Mouse (Mus musculus) urinary bladder, adult 2 months (tissue): ENCODE data around the gene Aatf. TPM values are rescaled to one million over a fixed set of nuclear protein-coding genes. Genes with fewer than 3 reads are reported as not detected.

Source experiments
- DNase-seq: peaks from one replicate; pipeline ENCODE4 v3.0.0; 2022; ENCODE audit warnings: low spot score
- polyA plus RNA-seq: library from polyadenylated mRNA; depleted of rRNA; stranded (reverse); fragments of >200 nt; gene quantifications from 2 replicates; pipeline ENCODE4 v1.2.3, GENCODE M21; 2012

Gene Aatf
- polyA plus RNA-seq, 1 experiment, result 6.2 TPM

DNA sequence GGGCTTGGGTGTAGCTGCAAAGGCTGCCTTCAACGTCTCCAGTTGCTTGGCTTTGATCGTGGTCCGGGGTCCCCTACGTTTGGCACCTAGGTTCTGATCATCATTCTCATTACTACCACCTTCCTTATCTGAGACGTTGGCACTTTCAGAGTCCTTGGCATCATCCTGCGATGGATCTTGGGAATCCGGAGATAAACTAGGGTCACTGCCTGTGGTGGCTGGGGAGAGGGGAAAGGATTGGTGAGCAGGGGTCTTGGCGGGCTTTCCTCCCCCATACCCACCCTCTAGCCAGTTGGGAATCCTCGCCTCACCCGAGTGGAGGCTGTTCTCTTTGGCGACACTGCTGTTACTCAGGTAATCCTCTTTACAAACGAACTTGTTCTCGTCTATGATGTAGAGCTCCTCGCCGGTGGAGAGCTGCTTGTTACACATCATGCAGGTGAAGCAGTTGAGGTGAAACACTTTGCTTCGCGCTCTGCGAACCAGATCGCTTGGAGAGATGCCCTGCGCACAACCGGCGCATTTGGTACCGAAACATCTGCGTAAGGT lies 8.5 kb upstream of the Aatf start:
- DNase-seq, result no peak

DNA sequence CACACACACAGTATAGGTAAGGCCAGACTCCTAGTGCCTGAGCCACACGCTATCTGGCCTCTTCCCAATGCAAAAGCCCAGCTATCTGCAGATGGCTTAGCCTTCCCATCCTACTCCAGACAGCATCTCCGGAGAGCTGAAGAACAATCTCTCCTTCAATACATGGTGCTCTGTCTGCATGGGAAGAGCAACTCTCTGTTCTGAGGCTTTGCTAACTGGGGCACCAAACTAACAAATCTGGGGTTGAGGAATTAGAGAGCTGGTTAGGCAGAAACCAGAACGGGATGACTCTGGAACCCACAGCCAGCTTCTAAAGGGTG lies 7.7 kb upstream of the Aatf start:
- DNase-seq, result no peak

DNA sequence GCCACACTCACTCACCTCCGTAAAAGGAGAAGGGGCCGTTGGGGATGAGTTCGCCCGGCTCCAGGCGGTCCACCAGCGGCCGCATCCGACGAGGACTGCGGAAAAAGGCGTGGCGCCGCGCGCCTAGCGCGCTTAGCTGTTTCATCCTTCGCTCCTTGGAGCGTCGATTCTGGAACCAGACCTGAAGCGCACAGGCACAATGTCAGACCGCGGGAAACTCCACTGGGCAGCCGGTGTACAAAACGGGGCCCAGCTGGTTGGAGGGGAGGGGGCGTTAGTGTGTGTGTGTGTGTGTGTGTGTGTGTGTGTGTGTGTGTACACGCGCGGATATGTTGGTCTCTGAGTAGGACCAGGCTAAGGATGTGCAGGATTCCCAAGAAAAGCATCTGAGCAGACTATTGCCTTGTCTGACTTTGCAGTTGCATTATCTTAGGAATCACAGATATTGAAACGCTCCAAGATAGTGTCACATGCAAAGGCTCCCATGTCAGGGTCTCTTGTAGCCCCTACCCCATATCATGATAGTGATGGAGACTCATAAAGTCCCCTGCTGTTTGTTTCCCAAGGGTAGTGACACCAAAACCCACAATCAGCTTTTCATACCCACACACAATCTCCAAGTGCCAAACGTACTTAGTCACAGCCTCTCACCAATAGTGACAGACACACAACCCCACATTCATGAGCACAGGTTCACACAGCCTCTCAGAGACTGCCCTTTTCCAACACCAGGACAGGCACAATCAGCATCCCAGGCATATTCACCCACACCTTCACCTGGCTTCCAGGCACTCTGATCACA lies 7.1 kb upstream of the Aatf start:
- no peak for DNase-seq

DNA sequence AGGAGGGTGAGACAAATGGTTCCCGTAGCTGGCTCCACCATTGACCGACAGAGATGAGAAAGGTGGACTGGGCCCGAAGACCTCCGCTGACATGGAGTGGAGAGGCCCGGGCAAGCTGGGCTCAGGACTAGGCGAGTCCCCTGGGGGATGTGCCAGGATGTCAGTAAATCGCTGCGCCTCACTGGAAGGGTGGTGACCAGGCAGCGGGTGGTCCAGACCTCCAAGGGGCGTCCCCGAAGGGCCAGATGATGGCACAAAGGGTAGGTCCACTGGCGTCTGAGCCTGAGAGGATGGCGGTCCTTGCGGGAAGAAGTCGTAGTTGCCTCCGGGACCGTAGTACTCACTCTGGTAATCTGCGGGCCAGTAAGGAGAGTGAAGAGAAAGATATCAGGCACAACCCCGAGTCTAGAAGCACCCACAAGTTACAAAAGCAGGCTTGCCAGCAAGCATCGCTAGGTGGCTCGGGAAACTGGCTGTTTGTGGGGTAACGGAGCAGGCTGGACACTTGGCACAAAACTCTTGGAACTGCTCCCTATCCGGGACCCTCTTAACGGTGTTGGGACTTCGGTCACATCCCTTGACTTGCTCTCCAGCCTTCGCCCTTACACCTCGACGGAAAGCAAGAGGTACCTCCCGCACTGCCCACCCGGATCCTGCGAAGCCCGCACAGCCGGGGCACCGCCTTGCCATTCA lies 6.4 kb upstream of the Aatf start:
- DNase-seq, result no peak

DNA sequence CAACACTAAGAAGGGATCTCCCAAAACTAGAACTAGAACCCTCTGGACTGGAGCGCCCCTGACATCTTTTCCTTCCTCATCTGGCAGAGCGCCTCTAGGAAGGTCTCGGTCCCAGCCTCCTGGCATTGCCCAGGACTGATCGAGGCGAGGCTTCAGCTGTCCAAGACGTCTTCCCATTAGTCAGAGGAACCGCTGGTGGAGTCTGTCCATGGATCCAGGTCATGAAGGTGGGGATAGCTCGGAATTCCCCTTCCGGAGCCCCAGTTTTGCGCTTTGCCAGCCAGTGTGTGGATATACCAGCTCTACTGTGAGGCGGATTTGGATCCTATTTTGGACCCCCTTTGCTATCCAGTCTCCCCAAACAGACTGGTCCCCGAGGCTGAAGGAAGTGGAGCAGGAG lies 5.7 kb upstream of the Aatf start:
- DNase-seq, result no peak

DNA sequence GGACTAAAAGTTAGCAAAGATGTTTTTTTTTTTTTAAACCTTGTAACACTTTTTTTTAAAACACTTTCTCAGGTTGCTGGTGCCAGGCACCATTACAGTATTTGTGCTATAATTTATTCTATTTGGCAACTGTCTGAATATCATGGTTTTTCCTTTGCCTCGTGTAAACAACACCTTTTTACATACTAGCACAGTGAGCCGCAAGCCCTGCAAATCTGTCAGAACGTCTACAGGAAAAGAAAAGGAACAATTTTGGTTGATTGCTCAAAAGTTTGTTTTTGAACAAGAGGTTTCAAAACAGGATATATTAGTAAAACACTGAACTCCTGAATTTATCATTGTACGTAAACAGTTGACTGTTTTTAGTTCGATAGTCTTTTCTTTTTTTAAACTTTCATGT lies 4.9 kb upstream of the Aatf start:
- DNase-seq, result no peak

DNA sequence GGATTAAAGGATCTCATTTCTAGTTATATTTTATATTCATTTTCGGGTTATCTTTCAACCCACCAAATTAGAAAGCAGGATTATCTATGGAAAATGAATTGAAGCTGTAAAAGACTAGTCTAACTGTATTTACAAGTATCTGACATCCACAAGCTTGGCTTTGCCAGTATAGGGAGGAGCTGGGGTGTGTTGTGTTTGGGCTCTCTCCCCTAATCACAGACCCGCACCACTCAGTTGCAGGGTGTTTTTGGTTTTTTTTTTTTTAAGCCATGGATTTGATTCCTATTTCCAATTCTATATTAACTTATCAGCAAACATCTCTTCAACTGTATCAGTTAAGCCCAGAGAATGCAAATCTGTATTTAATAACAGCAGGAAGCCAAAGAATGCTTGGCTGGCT lies 4.1 kb upstream of the Aatf start:
- DNase-seq, result no peak

DNA sequence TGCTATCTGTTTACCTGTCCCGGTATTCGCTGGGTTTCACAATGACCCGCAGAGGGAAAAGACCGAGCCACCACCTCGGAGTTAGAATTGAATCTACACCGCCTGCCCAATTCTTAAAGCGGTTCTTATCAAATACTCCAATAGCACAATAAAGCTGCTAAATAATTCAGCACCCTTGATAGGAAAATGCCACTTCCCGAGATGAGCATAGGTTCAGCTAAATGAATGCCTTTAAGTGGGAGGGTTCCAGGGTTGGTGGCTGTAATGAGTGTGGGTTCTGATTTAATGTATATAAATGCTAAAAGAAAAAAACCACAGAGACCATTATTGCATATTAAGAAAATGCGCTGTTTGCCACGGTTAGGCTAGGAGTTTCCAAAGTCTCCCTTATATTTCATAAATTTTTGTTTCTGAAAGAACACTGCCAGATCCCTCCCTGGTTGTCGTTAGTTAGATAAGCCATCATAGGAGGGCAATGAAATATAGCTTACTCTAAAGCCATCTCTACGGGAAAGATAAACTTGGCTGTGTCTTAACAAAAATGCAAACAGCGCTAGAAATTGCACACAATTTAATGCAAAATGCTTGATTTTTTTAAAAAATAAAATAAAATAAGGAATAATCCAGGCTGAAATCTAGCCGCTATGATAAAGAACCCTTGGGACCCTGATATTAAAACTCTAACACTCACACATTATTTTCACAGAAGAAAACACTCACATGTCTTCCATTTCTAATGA lies 3.3 kb upstream of the Aatf start:
- DNase-seq, result no peak

DNA sequence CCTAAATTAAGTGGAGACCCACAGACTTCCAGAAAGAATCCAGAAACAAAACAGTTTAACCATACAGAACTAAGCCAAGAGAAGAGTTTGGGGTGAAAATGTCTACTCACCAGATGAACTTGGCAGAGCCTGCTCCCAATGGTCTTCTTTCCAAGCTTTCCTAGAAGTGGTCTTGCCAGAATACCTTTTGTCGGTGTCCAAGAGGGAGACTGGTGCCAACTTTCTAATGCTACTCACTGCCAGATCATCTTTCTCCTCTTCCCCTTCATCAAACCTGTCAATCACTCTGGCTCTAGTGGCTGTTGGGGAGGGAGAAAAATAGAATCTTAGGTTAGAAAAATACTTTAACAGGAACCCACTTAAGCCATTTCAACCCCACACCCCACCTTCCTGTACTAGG lies 1.3 kb downstream of the Aatf start:
- DNase-seq, result no peak

DNA sequence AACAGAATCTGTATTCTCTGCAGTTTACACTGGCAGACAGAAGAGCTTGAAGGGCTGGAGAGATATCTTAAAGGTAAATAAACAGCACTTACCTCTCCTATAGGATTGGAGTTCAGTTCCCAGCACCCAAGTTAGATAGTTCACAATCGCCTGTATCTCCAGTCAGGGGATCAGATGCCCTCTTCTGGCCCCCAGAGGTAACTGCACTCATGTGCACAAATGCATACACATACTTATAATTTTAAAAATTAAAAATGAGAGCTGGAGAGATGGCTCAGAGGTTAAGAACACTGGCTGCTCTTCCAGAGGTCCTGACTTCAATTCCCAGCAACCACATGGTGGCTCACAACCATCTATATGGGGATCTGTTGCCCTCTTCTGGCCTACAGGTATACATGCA lies 9.0 kb downstream of the Aatf start:
- DNase-seq, result no peak

DNA sequence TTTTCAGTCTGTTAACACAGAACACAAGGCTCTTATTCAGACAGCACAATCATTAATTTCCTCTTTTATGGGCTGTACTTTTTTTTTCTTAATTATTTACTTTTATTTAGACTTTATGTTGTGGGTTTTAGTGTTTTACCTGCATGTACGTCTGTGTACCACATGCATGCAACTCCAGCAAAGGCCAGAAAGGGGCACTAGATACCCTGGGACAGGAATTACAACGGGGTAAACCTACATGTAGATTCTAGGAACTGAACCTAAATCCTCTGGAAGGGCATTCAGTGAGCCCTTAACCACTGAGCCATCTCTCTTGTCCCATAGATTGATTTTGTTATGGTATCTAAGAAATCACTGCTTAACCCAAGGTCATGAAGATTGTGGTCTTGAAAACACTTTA lies 15.4 kb downstream of the Aatf start:
- no peak for DNase-seq

DNA sequence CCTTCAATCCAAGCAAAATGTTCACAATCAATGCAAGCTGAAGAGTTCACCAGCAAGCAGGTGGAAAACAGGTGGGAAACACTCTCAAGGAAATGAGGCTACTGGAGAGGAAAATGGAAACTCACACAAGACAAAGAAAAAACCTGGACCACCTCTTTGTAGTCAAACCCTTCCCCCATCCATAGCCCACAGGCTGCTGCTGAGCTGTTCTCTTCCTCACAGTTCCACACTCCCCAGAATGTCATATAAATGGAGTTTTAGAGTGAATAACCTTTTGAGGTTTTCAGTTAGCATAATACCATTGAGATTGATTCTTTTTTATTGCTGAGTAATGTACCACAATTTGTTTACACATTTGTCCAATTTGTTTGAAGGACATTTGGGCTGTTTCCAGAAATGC lies 16.4 kb downstream of the Aatf start:
- no peak for DNase-seq

DNA sequence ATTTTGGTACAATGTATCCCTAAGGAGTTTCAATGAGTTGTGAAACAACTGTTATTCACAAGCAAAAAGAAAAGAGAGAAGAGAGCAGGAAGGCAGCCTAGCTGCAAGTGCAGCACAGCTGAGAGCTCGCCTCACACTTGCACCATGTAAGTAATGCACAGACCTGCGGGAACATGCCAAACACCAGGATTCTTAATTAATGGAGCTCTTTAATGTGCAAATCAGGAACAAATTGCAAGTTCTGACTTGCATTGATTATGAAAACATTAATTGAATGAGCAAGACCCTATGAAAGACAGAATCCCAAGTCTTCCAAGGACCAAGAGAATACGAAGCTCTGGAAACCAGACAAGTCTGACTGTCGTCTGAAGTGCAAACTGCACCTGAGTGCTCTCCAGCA lies 17.5 kb downstream of the Aatf start:
- DNase-seq, result no peak

DNA sequence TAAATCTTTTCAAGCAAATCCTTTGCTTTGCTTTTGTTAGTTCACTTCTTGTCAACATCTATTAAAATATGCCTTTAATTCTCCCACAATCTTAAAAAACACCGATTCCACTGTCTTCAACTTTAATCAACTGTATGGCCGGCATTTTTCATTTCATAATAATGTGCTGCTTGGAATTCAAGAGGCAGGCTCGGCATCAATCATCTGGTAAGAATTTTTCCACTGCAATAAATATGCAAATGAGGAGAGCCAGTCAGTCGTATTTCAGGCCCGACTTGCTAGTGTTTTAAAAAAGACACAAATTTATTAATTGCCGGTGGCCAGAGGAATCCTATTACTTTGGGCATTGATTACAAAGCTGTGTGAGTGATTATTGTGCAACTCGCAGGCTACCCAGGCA lies 31.7 kb downstream of the Aatf start:
- no peak for DNase-seq

DNA sequence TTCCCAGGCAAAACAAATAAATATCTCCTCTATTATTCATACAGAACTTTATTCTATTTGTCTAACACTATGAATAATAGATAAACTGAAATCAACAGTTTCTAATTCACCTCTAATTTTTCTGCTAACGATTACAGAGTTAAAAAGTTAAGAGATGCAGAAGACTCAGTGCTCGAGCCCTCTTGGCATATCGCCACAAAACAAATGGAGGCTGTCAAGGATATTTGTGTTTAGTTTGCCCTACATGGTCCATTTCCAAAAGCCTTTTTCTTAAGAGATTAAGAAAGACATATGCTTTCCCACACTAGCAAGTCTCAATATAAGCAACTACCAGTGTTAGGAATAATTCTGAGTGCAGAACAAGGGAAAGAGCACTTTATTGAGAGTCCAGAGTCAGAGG lies 32.9 kb downstream of the Aatf start:
- DNase-seq, result no peak

DNA sequence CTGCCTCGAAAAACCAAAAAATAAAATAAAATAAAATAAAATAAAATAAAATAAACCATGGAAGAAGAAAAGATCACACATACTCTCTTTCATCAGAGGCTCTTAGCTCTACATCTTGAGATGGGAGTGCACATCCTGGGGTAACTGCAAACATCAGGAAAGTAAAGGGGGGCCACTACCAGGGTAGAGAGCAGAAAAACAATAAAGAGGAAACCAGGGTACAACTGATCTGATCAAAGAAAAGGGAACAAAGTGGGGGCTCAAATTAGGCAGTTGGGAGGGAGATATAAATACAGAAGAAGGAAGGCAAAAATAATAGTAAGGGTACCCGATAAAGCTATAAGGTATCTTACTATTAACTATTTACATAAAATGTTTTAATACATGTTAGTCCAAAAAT lies 36.7 kb downstream of the Aatf start:
- DNase-seq, result no peak

DNA sequence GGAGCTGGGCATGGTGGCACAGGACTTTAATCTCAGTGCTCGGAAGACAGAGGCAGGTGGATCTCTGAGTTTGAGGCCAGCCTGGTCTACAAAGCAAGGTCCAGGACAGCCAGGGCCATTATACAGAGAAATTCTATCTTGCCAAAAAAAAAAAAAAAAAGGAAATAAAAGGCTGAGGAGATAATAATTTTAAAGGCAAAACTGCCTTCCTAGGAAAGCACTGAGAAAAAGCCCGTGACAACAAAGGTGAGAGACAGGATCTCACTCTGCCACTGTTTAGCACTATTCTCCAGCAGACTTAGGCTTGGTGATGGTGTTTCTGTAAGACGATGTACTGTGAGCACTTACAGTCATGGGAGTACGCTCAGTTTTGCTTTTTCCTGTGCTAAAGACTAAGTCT lies 37.3 kb downstream of the Aatf start:
- no peak for DNase-seq

DNA sequence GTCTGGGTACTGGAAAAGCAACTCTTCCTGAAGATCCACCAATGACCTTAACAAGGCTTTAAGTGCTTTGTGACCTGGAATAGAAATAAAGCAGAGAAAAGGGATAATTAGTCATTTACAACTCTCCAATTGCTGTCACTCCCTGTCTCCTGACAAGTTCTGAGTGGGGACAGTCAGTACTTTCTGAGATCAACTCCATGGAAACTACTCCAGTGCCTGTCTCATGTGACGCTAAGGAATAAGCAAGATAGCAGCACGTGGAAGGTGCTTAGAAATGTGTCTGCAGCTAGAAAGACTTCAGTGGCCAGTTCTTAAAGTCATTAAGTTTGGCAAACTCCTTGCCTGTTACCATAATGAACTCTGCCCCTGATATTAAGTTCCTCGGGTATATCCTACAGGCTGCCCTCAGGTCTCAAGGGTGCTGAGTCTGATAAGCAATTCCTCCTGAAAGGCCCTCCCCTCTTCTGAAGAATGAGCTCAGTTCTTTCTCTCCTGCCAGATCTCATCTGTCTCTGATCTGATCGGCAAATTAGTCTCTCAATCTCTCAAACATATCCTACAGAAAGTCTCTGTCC lies 40.1 kb downstream of the Aatf start:
- DNase-seq, result no peak

DNA sequence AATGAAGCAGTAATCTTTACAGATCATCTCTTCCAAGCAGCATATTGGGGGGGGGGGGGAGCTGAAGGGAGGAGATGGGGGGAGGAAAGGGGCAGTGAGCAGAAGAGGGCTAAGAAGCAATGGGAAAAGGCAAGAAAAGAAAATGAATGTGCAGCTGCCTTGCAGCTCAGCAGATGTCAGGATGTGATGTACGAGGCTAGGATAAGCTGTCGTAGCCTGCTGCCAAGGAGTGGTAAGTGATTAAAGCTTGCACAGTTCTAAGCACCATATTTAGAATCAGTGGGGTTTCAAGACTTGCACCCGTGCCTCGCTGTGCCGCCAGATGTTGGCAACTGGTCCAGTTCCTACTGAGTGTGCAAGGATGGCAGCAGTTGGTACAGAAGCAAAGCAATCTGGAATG lies 48.8 kb downstream of the Aatf start:
- no peak for DNase-seq

DNA sequence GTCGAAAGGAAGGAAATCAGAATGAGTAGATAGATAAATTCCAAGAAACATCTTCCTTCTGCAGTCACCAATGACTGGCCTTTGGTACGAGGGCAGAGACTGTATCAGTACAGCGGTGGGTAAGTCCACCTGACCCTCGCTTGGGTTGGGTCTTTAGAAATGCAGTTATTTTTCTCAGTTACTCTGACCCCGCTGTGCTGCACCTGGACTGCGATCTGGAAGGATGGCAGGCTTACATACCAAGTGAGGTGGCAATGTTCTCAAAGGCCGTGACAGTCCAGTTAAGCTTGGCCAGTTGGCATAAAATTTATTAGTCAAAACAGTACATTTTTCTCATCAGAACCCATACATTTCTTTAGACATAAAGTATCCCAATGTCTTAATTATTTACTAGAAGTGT lies 59.4 kb downstream of the Aatf start:
- DNase-seq, result no peak

DNA sequence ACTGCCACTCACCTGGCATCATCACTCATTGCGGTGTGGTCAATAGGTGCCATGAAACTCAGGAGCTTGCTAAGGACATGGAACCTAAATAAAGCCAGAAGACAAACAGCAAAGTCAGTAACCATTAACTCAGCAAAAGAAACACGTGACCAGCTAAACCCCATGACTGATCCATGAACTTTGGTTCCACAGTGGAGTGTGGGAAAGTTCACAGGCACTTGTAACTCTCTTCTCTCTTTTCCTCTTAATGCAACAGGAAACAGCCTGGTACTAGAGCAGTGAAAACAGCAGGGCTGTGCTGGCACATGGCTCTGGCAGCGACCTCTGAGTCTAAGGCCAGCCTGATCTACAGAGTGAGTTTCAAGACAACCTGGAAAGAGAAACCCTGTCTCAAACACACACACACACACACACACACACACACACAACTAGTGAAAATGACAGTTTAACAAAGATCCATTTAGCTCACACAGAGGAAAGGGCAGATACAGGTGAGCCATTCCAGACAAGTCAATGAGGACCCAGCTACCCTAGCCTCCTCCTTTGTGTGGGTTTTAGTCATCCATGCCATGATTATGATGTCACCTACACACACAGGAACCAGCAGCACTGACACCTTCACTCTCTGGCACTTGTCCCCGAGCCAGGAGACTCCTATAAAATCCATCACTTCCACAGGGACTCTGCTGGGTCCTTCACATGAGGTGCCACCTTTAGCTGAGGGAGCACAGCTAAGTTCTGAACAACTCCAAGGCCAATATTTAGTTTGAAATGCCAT lies 70.6 kb downstream of the Aatf start:
- DNase-seq, result no peak

DNA sequence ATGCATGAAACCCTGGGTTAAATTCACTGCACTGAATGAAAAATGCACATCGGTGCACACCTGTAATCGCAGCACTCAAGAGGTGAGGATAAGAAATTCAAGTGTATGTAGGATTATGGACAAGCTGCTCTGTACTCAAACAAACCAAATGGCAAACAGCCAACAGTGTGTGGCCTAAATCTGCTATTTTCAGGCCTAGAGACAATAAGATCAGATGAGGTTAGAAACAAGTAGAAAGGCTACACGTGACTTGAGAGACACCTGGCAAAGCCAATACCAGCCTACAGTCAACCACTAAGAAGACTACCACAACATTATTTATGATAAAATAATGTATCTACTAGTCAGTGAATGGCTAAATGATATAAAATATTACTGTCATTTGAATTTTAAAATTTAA lies 72.9 kb downstream of the Aatf start:
- no peak for DNase-seq
